Mouse (Mus musculus) myocyte (in vitro differentiated cells): ENCODE data around the gene Matn4.

ENCODE experiments used
- MAX ChIP-seq: IDR thresholded peaks from one replicate; pipeline ENCODE4 v1.6.1; 2011; ENCODE audit warnings: low read depth, mild to moderate bottlenecking, control low read depth
- POLR2A ChIP-seq: IDR thresholded peaks from one replicate; pipeline ENCODE4 v1.6.1; 2011; ENCODE audit warnings: low read depth, mild to moderate bottlenecking, control low read depth, moderate library complexity; ENCODE audit not compliant: insufficient read length
- POLR2AphosphoS2 ChIP-seq: IDR thresholded peaks from one replicate; pipeline ENCODE4 v1.6.1; 2011; ENCODE audit warnings: low read depth, control low read depth; ENCODE audit not compliant: insufficient read length

DNA sequence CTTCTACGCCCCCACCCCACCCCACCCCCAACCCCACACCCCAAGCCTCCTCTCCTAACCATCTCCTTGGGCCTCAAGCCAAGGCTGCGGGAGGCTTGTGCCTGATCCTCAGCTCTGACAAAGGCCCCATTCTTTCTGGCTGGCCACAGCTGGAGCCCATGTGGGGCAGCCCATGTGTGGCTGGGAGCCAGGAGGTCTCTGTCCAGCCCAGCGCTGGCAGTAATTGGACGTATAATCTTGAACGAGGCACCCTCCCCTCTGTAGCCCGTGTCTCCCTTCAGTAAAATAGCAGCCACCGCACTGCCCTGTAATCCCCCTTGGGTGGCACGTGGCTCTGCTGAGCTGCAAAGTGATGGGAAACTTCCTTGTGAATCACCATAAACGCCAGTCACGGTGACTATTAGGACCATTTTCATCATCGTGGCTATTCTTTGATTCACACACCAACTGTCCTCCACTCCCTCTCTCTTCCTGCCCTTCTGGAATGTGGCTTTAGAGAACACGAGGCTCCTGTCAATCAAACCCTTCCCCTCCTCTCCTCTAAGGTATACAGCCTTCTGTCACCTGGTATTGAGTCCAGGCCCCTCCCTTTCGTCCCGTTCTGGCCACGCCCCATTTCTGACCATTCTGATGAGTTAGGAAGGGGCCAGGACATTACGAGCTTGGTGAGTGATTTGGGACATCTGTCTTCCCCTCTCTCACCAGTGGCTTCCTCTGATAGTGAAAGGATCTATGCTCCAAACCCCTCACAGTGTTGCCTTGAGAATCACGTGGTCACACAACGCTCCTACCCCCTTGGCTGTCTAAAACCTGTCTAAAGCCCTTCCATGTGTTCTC lies 18.8 kb downstream of the Matn4 start:
- TF ChIP-seq POLR2A (no peak), POLR2AphosphoS2 (no peak), MAX (no peak)
